Mouse (Mus musculus) ES-Bruce4 (cell line): ENCODE measurements around the gene Actc1.

ENCODE experiments used
- CTCF ChIP-seq: IDR thresholded peaks from one replicate; pipeline ENCODE4 v1.8.1; 2011; ENCODE audit warnings: low read depth, low read length
- EP300 ChIP-seq: IDR thresholded peaks from 2 replicates; pipeline ENCODE4 v1.6.1; 2011; ENCODE audit warnings: low read depth, low read length; ENCODE audit not compliant: insufficient read depth
- POLR2A ChIP-seq: IDR thresholded peaks from one replicate; pipeline ENCODE4 v1.8.1; 2011; ENCODE audit warnings: low read length; ENCODE audit not compliant: insufficient read depth

DNA sequence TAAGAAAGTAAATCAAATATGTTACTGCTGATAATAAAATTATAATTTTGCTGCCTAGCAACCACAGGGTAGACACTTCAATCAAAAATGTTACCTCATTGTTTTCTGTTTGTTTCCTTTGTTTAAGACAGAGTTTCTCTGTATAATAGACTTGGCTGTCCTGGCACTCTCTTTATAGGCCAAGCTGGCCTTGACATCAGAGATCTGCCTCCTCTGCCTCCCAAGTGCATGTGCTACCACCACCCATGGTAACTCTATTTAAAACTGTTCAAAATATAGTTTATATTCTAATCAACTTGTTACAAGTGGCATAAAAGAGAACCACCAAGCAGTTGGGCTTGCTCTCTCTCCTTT lies 33.2 kb downstream of the Actc1 start:
- no peak for TF ChIP-seq CTCF
- TF ChIP-seq POLR2A = no peak
- TF ChIP-seq EP300 = no peak
